Mouse (Mus musculus) embryonic facial prominence, embryonic 11.5 days (tissue): ENCODE data around the gene Lsm4. TPM values are rescaled to one million over a fixed set of nuclear protein-coding genes. Genes with fewer than 3 reads are reported as not detected.

ENCODE experiments used
- ATAC-seq: fragments of 200-750 bp; cut with Nextera tagmentation; replicated peaks from 2 replicates; pipeline ENCODE4 v1.8.0; 2017; ENCODE audit warnings: low read depth; ENCODE audit not compliant: insufficient number of reproducible peaks, low FRiP score, low TSS enrichment
- DNase-seq: peaks from one replicate; pipeline ENCODE4 v3.0.0-alpha.2; 2015; ENCODE audit warnings: low spot score
- H3K27ac ChIP-seq: fragments of 300-500 bp; sonication (generic); replicated peaks from 2 replicates; pipeline ENCODE4 v1.5.1; 2014; ENCODE audit warnings: mild to moderate bottlenecking, low read depth, low read length, control low read depth
- H3K27me3 ChIP-seq: fragments of 300-500 bp; sonication (generic); 2 replicates; pipeline ENCODE4 v1.6.1; 2014; ENCODE audit warnings: mild to moderate bottlenecking, low read length, moderate library complexity, mixed read lengths; ENCODE audit not compliant: control insufficient read depth, insufficient read depth
- H3K36me3 ChIP-seq: fragments of 300-500 bp; sonication (generic); replicated peaks from 2 replicates; pipeline ENCODE4 v1.6.1; 2014; ENCODE audit warnings: low read depth, mild to moderate bottlenecking, low read length, moderate library complexity, mixed read lengths; ENCODE audit not compliant: control insufficient read depth, insufficient read depth
- H3K4me1 ChIP-seq: fragments of 300-500 bp; sonication (generic); 2 replicates; pipeline ENCODE4 v1.6.1; 2014; ENCODE audit warnings: low read length, mixed read lengths; ENCODE audit not compliant: control insufficient read depth, insufficient read depth
- H3K4me2 ChIP-seq: fragments of 300-500 bp; sonication (generic); 2 replicates; pipeline ENCODE4 v1.6.1; 2014; ENCODE audit warnings: low read depth, mild to moderate bottlenecking, control low read depth, low read length, moderate library complexity
- H3K4me3 ChIP-seq: fragments of 300-500 bp; sonication (generic); 2 replicates; pipeline ENCODE4 v1.5.1; 2014; ENCODE audit warnings: low read depth, low read length, control low read depth
- H3K9ac ChIP-seq: fragments of 300-500 bp; sonication (generic); replicated peaks from 2 replicates; pipeline ENCODE4 v1.6.1; 2014; ENCODE audit warnings: mild to moderate bottlenecking, control low read depth, low read length
- H3K9me3 ChIP-seq: fragments of 300-500 bp; sonication (generic); replicated peaks from 2 replicates; pipeline ENCODE4 v1.6.1; 2016; ENCODE audit warnings: mild to moderate bottlenecking, low read length, inconsistent platforms, mixed read lengths; ENCODE audit not compliant: control insufficient read depth
- WGBS: fragments of 180-500 bp; shearing (Covaris S2); extraction: QIAGEN DNeasy Blood & Tissue Kit; methylation state at CpG from one replicate; pipeline ENCODE4 v1.1.7; 2014; 5-methylcytosine and 5-hydroxymethylcytosine counted together
- polyA plus RNA-seq: library from polyadenylated mRNA; unstranded; fragments of >200 nt; fragmentation: Nextera tagmentation; extraction: Ambion mirVana; gene quantifications from 2 replicates; pipeline ENCODE4 v1.2.1, GENCODE M21; 2014

The Lsm4 gene
- polyA plus RNA-seq, 1 experiment from 2014 or later = 334 TPM

GRCm38 (mm10) chr8:70632346-70632892 is 40.6 kb upstream of the Lsm4 start, which contains the start of gene Gdf15:
Gene Gdf15 (minus strand): TSS chr8:70632456.
- Histone ChIP-seq H3K27ac (no peak within 1 kb of the TSS), H3K4me3 (no peak within 1 kb of the TSS), H3K9me3 (no peaks in the 10 kb centered on the region), H3K4me2 (no peak within 1 kb of the TSS), H3K4me1 (peaks cover 2% of the 10 kb centered on the region; the same call in 1 of the 2 replicates), H3K36me3 (no peaks in the 10 kb centered on the region), H3K9ac (no peak within 1 kb of the TSS), H3K27me3 (no peaks in the 10 kb centered on the region)
- ATAC-seq (no peak), DNase-seq (no peak)
- WGBS = 76% methylated on average over 6 of the region's 6 CpGs

GRCm38 (mm10) chr8:70634066-70634465 is 39.0 kb upstream of the Lsm4 start:
- DNase-seq (no peak), ATAC-seq (no peak)
- no peak overlapping the region for H3K4me2 ChIP-seq
- H3K4me1 ChIP-seq = peaks cover 2% of the 10 kb centered on the region; the same call in 1 of the 2 replicates
- no peaks in the 10 kb centered on the region for H3K9me3 ChIP-seq
- no peaks in the 10 kb centered on the region for H3K27me3 ChIP-seq
- H3K27ac ChIP-seq = no peak overlapping the region
- no peaks in the 10 kb centered on the region for H3K36me3 ChIP-seq
- 62% methylated on average over 6 of the region's 6 CpGs for WGBS
- H3K4me3 ChIP-seq = no peak overlapping the region
- H3K9ac ChIP-seq = no peak overlapping the region

GRCm38 (mm10) chr8:70635527-70635926 is 37.5 kb upstream of the Lsm4 start:
- WGBS = 70% methylated on average over 6 of the region's 6 CpGs
- H3K9ac ChIP-seq = no peak overlapping the region

GRCm38 (mm10) chr8:70636838-70637237 is 36.2 kb upstream of the Lsm4 start:
- Histone ChIP-seq H3K36me3 (no peaks in the 10 kb centered on the region), H3K27ac (no peak overlapping the region), H3K9me3 (no peaks in the 10 kb centered on the region), H3K9ac (no peak overlapping the region), H3K4me2 (no peak overlapping the region), H3K4me1 (no peaks in the 10 kb centered on the region), H3K4me3 (no peak overlapping the region), H3K27me3 (no peaks in the 10 kb centered on the region)
- no peak for DNase-seq
- 58% methylated on average over 8 of the region's 8 CpGs for WGBS
- no peak for ATAC-seq

More at GRCm38 (mm10) chr8:70635527-70635926, 37.5 kb upstream of the Lsm4 start:
- H3K36me3 ChIP-seq = no peaks in the 10 kb centered on the region
- H3K9me3 ChIP-seq = no peaks in the 10 kb centered on the region
- H3K4me2 ChIP-seq = no peak overlapping the region
- DNase-seq (no peak), ATAC-seq (no peak)
- H3K4me1 ChIP-seq = peaks cover 2% of the 10 kb centered on the region; the same call in 1 of the 2 replicates
- no peaks in the 10 kb centered on the region for H3K27me3 ChIP-seq
- no peak overlapping the region for H3K27ac ChIP-seq
- no peak overlapping the region for H3K4me3 ChIP-seq

- no peak overlapping the region for H3K4me3 ChIP-seq
- ATAC-seq = no peak
- no peak overlapping the region for H3K27ac ChIP-seq
- H3K27me3 ChIP-seq = no peaks in the 10 kb centered on the region
- no peak overlapping the region for H3K4me2 ChIP-seq
- no peaks in the 10 kb centered on the region for H3K36me3 ChIP-seq
- no peak for DNase-seq
- WGBS = 81% methylated on average over 9 of the region's 9 CpGs
- no peak overlapping the region for H3K9ac ChIP-seq
- no peaks in the 10 kb centered on the region for H3K9me3 ChIP-seq
- H3K4me1 ChIP-seq = no peaks in the 10 kb centered on the region
Observed at GRCm38 (mm10) chr8:70638752-70639151, 34.3 kb upstream of the Lsm4 start.

- peaks cover 8% of the 10 kb centered on the region for H3K4me1 ChIP-seq
- no peak for ATAC-seq
- no peak for DNase-seq
- H3K9me3 ChIP-seq = no peaks in the 10 kb centered on the region
- no peak overlapping the region for H3K9ac ChIP-seq
- H3K4me3 ChIP-seq = no peak overlapping the region
- WGBS = 56% methylated on average over 3 of the region's 3 CpGs
- H3K36me3 ChIP-seq = no peaks in the 10 kb centered on the region
- H3K27me3 ChIP-seq = no peaks in the 10 kb centered on the region
- H3K27ac ChIP-seq = no peak overlapping the region
- H3K4me2 ChIP-seq = no peak overlapping the region
Observed at GRCm38 (mm10) chr8:70643019-70643418, 30.0 kb upstream of the Lsm4 start.

- Histone ChIP-seq H3K4me1 (peaks cover 8% of the 10 kb centered on the region), H3K4me3 (no peak overlapping the region), H3K36me3 (no peaks in the 10 kb centered on the region), H3K9ac (no peak overlapping the region), H3K27me3 (no peaks in the 10 kb centered on the region), H3K27ac (no peak overlapping the region), H3K4me2 (no peak overlapping the region), H3K9me3 (no peaks in the 10 kb centered on the region)
- no peak for ATAC-seq
- 88% methylated on average over 2 of the region's 2 CpGs for WGBS
- DNase-seq = no peak
Observed at GRCm38 (mm10) chr8:70644065-70644464, 29.0 kb upstream of the Lsm4 start.

- no peaks in the 10 kb centered on the region for H3K9me3 ChIP-seq
- H3K27ac ChIP-seq = no peak overlapping the region
- no peak overlapping the region for H3K4me3 ChIP-seq
- H3K4me2 ChIP-seq = no peak overlapping the region
- H3K27me3 ChIP-seq = no peaks in the 10 kb centered on the region
- no peak overlapping the region for H3K9ac ChIP-seq
- ATAC-seq (no peak), DNase-seq (no peak)
- WGBS = 57% methylated on average over 17 of the region's 17 CpGs
- H3K4me1 ChIP-seq = peaks cover 8% of the 10 kb centered on the region
- no peaks in the 10 kb centered on the region; the same call in 1 of the 2 replicates for H3K36me3 ChIP-seq
Observed at GRCm38 (mm10) chr8:70645501-70646224, 27.4 kb upstream of the Lsm4 start.
